Comparison of ENCODE assay signal across 25 mouse cellular contexts in the genomic region with DNA sequence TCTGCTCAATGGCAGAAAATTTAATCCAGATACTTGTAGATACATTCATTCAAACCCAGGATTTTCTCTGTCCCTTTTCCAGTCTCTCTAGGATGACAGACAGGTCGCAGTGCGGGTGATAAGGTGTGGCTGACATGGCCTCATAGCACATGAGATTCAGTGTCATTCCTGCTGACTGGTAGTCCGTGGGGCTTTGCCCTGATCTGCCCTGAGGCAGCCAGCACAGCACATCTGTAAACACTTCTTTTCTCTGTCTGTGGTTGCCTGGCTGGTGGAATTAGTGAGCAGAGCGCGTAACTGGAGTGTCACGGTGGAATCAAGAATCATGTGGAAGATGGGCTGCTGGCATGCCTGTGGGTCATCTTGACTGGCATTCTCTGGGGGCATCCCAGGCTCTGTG. TPM values are rescaled to one million over a fixed set of nuclear protein-coding genes. Genes with fewer than 3 reads are reported as not detected.
DNase-seq lines count a peak whose midpoint lies in the region; ATAC-seq and TF ChIP-seq lines count a peak whose summit lies in the region.
"Had no signal": no experiment of that assay in that cellular context is flagged by ENCODE, and none has a peak within 500 bp of the region (broad histone marks: within the 10 kb centered on the region; RNA-seq: fewer than 3 reads in every experiment).

No protein-coding gene starts in this region.

- H3K4me2 ChIP-seq in midbrain, embryonic 13.5 days (replicated peaks), result no peak overlapping the region
- H3K4me2 ChIP-seq in midbrain, postnatal 0 days (ENCODE audit: low read depth, low read length, poor library complexity, severe bottlenecking), result no peak overlapping the region
- H3K4me2 ChIP-seq: embryonic facial prominence, embryonic 12.5 days; forebrain, embryonic 12.5 days had no signal

- POLR2A ChIA-PET in Patski (lab: Charles Lee), result no interaction called here

- H3K27ac ChIP-seq in midbrain, embryonic 13.5 days, result 0 out of 2 replicates have a peak overlapping the region, but pooled peaks have one; percentile 30
- H3K27ac ChIP-seq in midbrain, postnatal 0 days (ENCODE audit: low read depth, low read length), result no peak overlapping the region
- H3K27ac ChIP-seq: embryonic facial prominence, embryonic 12.5 days; forebrain, embryonic 10.5 days; forebrain, embryonic 12.5 days had no signal

- no peak for DNase-seq in midbrain, postnatal 0 days (ENCODE audit: low spot score)
- DNase-seq in 3T3-L1 (ENCODE audit: low read depth, low spot score) (peak; percentile 42), Patski (ENCODE audit: low read depth, low spot score) (no peak)
- DNase-seq in kidney, postnatal 10 days, result no peak
- DNase-seq: adrenal gland, adult 2 months; adrenal gland, postnatal 10 days; adrenal gland, postnatal 25 days; B cell, adult 2 months; cerebellum, adult 11 months; cerebellum, adult 18-20 months; cerebellum, adult 8-10 months; cerebellum, adult 9-11 months; cerebellum, postnatal 14 days; cerebellum, postnatal 36 days; embryo, embryonic 11 days had no signal

- peaks cover 11% of the 10 kb centered on the region; the same call in 1 of the 2 replicates for H3K36me3 ChIP-seq in midbrain, embryonic 13.5 days
- H3K36me3 ChIP-seq in midbrain, postnatal 0 days (ENCODE audit: insufficient read depth, low read length), result peaks cover 3% of the 10 kb centered on the region

- in situ Hi-C loops in Patski (cut with MboI; ENCODE audit: low pct_unique_long_range_greater_than_20kb), result loop anchor here (5.0 to 25.0 kb wide), 2 partner anchors 882 to 1042 kb away; no protein-coding TSS in a partner anchor

- H3K9me3 ChIP-seq in midbrain, embryonic 13.5 days, result no peaks in the 10 kb centered on the region
- no peaks in the 10 kb centered on the region for H3K9me3 ChIP-seq in midbrain, postnatal 0 days (ENCODE audit: low read length)
- H3K9me3 ChIP-seq: embryonic facial prominence, embryonic 12.5 days; forebrain, embryonic 10.5 days; forebrain, embryonic 12.5 days; G1E had no signal

- WGBS in midbrain, embryonic 13.5 days, result 76% methylated on average over 6 of the region's 6 CpGs
- 57% methylated on average over 6 of the region's 6 CpGs for WGBS in midbrain, postnatal 0 days

- peaks cover 2% of the 10 kb centered on the region for H3K4me1 ChIP-seq in midbrain, embryonic 13.5 days (replicated peaks)
- H3K4me1 ChIP-seq in midbrain, postnatal 0 days (ENCODE audit: insufficient read depth, low read length), result no peaks in the 10 kb centered on the region

- no peak overlapping the region for H3K9ac ChIP-seq in midbrain, embryonic 13.5 days (replicated peaks)
- no peak overlapping the region for H3K9ac ChIP-seq in midbrain, postnatal 0 days (replicated peaks; ENCODE audit: low read length, poor library complexity, severe bottlenecking)
- H3K9ac ChIP-seq: embryonic facial prominence, embryonic 12.5 days; forebrain, embryonic 12.5 days had no signal

- CTCF ChIA-PET in Patski (lab: Charles Lee), result interaction anchor here (1.3 kb wide), 1 partner anchor 10 kb away, joined by 3 read pairs; no protein-coding TSS in a partner anchor

- H3K4me3 ChIP-seq in midbrain, embryonic 13.5 days (replicated peaks), result no peak overlapping the region
- H3K4me3 ChIP-seq in midbrain, postnatal 0 days (ENCODE audit: low read depth, low read length), result no peak overlapping the region
- H3K4me3 ChIP-seq: embryonic facial prominence, embryonic 12.5 days; erythroblast, embryonic 14.5 days; forebrain, embryonic 10.5 days; forebrain, embryonic 12.5 days had no signal

- no peaks in the 10 kb centered on the region for H3K27me3 ChIP-seq in midbrain, embryonic 13.5 days
- no peaks in the 10 kb centered on the region for H3K27me3 ChIP-seq in midbrain, postnatal 0 days (ENCODE audit: insufficient read depth, low read length)
- no peaks in the 10 kb centered on the region for H3K27me3 ChIP-seq in Patski
- H3K27me3 ChIP-seq: CH12.LX; embryonic facial prominence, embryonic 12.5 days; forebrain, embryonic 12.5 days had no signal

- TF ChIP-seq CTCF in midbrain, postnatal 0 days (IDR thresholded peaks at IDR 0.05), result no peak
- no peak for TF ChIP-seq CTCF in Patski (IDR thresholded peaks at IDR 0.05)

- peak; percentile 31; the same call in 1 of the 2 replicates for ATAC-seq in midbrain, embryonic 13.5 days
- ATAC-seq in midbrain, postnatal 0 days (ENCODE audit: low FRiP score), result no peak
- peak; percentile 87 for ATAC-seq in Patski
- ATAC-seq: CD4-positive, CD25-positive, alpha-beta regulatory T cell, adult 4 months; forebrain, embryonic 14.5 days; forebrain, embryonic 16.5 days had no signal

RNA-seq across cellular contexts. Expression of gene Pigk, which starts 56.2 kb away (rescaled TPM):
- 35.9 and 45.9 TPM in 2 replicates for polyA plus RNA-seq in midbrain, embryonic 13.5 days (2015; fragmentation: Nextera tagmentation; extraction: Ambion mirVana)
- total RNA-seq in midbrain, postnatal 0 days (2014; rRNA removed), result 44.1 and 46.1 TPM in 2 replicates
- 61.8 and 66.7 TPM in 2 replicates for polyA plus RNA-seq in midbrain, postnatal 0 days (2015; fragmentation: Nextera tagmentation; extraction: Ambion mirVana)
- polyA plus RNA-seq in Patski (2021), result 103 TPM
